Mouse (Mus musculus) erythroblast, adult 5-6 weeks (primary cell): ENCODE results near the gene Cyb561d2. TPM values are rescaled to one million over a fixed set of nuclear protein-coding genes. Genes with fewer than 3 reads are reported as not detected.
"Not testable (repeated sequence)": the region's sequence is repeated elsewhere in the genome, so short reads cannot be mapped to it uniquely, and the experiment has no call there.

Experiments
- ATAC-seq: replicated peaks from 2 replicates; pipeline ENCODE4 v1.8.0; 2016; ENCODE audit warnings: moderate number of reproducible peaks, mild to moderate bottlenecking, moderate TSS enrichment, inconsistent platforms; ENCODE audit not compliant: poor library complexity, low FRiP score, severe bottlenecking
- total RNA-seq, 2 experiments: library from RNA; stranded (forward) in 1 of 2; stranded (reverse) in 1 of 2; fragments of 150-400 nt in 1 of 2; fragments of 200-764, 138-1000 nt in 1 of 2; gene quantifications; 2 replicates each; pipeline versions ENCODE4 v1.2.3 to v1.2.4; 2015 to 2017; ENCODE audit warnings: low replicate concordance in 2 of 2

The Cyb561d2 gene
- total RNA-seq, 2 experiments from 2014 or later, result 6.7 to 7.5 TPM

GRCm38 (mm10) chr9:107573774-107574173 lies 31.8 kb upstream of the Cyb561d2 start:
- not testable (repeated sequence) for ATAC-seq

- ATAC-seq, result no peak
Measured at GRCm38 (mm10) chr9:107572327-107572662, 30.3 kb upstream of the Cyb561d2 start.

- no peak for ATAC-seq
Measured at GRCm38 (mm10) chr9:107571534-107572326, 29.7 kb upstream of the Cyb561d2 start.

- ATAC-seq, result peak; percentile 40
Measured at GRCm38 (mm10) chr9:107570845-107571244, 28.9 kb upstream of the Cyb561d2 start.

GRCm38 (mm10) chr9:107570016-107570415 lies 28.0 kb upstream of the Cyb561d2 start:
- no peak for ATAC-seq

GRCm38 (mm10) chr9:107569270-107569669 lies 27.3 kb upstream of the Cyb561d2 start:
- ATAC-seq, result no peak; the same call in 1 of the 2 replicates

- peak; percentile 75 for ATAC-seq
Measured at GRCm38 (mm10) chr9:107568331-107569261, 26.6 kb upstream of the Cyb561d2 start.

- ATAC-seq, result no peak
Measured at GRCm38 (mm10) chr9:107567702-107568319, 25.8 kb upstream of the Cyb561d2 start, which contains the start of gene Hyal2. Hyal2 (plus strand) TSS chr9:107567945.

GRCm38 (mm10) chr9:107566855-107567254 lies 24.9 kb upstream of the Cyb561d2 start:
- ATAC-seq, result no peak

GRCm38 (mm10) chr9:107566041-107566709 lies 24.2 kb upstream of the Cyb561d2 start:
- ATAC-seq, result peak; percentile 45

GRCm38 (mm10) chr9:107565556-107565955 lies 23.6 kb upstream of the Cyb561d2 start:
- not testable (repeated sequence) for ATAC-seq

- peak; percentile 91 for ATAC-seq
Measured at GRCm38 (mm10) chr9:107563029-107563581, 21.1 kb upstream of the Cyb561d2 start, which contains the start of gene Tusc2. Tusc2 (plus strand) TSS chr9:107563255.

GRCm38 (mm10) chr9:107556346-107556745 lies 14.4 kb upstream of the Cyb561d2 start:
- no peak for ATAC-seq

GRCm38 (mm10) chr9:107555701-107556100 lies 13.7 kb upstream of the Cyb561d2 start:
- ATAC-seq, result no peak

GRCm38 (mm10) chr9:107555031-107555457 lies 13.1 kb upstream of the Cyb561d2 start:
- peak; percentile 11 for ATAC-seq

GRCm38 (mm10) chr9:107554319-107554825 lies 12.4 kb upstream of the Cyb561d2 start:
- peak; percentile 91 for ATAC-seq

GRCm38 (mm10) chr9:107553541-107554318 lies 11.7 kb upstream of the Cyb561d2 start:
- peak; percentile 6 for ATAC-seq

- no peak for ATAC-seq
Measured at GRCm38 (mm10) chr9:107552690-107553393, 10.8 kb upstream of the Cyb561d2 start.
